Mouse (Mus musculus): ENCODE results near the gene Fdx1.
A peak's percentile ranks its signal among the peaks of the same experiment; 100 is the strongest.

Gene Fdx1

DNA sequence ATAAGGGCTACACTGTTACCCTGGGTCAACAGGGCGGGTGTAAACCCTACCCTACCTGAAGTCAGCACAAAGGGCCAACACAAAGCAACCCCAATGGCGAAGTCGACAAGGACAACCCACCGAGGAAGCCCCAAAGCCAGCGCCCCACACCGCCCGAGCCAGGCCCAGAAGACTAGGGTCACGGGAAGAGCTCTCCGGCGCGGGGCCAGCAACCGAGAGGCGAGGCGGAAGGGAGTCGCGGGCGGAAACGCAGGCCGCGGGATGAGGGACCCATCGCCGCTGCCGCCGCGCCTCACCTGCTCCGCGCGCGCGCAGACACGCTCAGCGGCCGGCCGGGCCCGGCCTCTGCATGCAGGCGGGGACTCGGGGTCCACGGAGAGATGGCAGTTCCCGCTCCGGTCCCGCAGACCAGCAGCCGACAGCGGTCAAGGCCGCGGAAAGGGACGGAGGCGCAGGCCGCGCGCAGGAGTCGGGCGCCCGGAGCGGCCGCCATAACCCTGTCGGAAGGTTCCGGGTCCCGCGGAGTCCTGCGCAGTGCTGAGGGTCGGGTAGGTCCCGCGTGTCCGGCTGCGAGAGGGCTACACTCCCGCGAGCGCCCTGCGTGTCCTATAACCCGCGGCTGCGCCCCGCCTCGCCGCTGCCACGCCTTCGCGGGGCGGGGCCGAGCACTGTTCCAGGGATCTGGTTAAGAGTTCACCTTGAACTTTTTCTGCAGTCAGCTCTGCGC lies at the start of gene Fdx1:
Gene Fdx1 (minus strand): TSS at position 582 of the 727 bp plus-strand sequence.
- DNase-seq (ENCODE audit: low spot score) = peak; percentile 57

DNA sequence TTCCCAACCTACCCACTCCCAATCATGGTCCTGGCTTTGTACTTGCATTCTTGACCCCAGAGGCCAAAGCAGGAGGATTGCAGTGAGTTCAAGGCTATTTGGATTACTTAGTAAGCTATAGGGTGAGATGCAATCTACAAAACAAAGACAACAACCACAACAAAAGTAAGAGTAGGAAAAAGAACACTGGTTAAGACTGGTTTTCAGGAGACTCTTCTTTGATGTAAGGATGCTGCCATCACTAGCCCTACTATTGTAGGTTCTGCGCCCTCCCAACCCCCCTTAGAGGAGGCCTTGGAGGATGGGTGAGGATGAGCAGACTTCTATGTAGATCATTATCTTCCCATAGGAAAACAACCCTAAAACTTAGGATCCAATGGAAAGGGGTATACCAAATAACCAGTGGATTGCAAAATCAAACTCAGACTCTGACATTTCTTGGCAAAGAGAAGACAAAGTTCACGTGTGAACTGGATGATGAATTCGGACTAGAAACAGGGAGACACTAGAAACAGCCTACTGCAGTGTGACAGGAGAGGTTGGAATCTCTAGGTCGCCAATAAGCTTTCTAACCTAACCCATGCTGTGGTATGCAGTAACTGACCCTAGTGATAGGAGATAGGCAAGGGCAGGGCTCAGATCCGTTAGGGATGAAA lies 49.6 kb upstream of the Fdx1 start:
- no peak for DNase-seq (ENCODE audit: low spot score)

DNA sequence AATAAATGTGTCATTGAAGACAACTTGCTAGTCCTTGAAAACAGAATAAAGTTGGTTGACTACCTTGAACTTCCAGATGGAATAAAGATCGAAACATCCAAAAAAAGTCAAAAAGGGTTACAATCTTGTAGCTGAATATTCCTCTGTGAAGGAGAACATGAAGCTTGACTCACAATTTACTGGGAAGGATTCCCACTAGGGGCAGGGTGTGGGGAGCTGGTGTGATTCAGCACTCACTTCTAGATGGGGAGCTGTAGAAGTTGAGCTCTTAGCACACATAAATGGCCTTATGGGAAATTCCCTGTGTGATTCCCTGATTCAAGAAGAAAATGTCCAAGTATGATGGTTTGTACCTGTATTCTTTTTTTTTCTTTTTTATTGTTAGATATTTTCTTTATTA lies 49.0 kb upstream of the Fdx1 start:
- DNase-seq (ENCODE audit: low spot score) = no peak

DNA sequence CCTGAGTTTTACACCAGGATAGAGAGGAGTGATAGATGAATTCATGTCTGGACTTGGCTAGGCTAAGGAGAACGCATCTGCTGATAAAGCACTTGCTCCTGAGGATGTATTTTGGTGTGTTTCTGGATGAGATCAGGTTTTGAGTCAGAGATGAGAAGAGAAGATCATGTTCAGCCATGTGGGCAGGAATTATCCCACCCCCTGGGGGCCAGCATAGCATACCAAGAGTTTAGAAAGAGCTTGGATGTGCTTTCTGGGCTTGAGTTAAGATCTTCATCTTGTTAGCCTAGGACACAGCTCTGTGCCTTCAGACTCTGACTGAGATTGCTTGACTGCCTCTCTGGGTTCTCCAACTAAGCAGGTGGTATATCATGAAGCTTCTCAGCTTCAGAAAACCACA lies 45.2 kb upstream of the Fdx1 start:
- DNase-seq (ENCODE audit: low spot score) = no peak

DNA sequence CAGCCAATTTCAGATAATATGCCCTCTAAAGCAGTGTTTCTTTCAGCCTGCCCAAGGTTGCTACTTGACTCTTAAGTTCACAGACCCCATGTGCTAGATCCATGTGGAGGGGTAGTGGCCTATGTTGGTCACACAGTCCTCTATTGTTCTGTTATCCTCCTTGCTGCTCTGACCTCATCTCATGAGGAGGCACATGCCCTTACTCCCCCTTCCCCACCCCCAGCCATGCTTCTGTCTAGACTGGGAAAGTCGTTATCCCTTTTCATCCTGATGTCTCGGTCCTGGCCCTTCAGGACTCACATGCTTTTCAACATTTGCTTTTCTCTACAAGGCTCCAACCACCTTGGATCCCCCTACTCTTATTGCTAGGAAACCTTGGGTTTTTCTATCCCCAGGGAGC lies 44.0 kb upstream of the Fdx1 start:
- DNase-seq (ENCODE audit: low spot score) = no peak

DNA sequence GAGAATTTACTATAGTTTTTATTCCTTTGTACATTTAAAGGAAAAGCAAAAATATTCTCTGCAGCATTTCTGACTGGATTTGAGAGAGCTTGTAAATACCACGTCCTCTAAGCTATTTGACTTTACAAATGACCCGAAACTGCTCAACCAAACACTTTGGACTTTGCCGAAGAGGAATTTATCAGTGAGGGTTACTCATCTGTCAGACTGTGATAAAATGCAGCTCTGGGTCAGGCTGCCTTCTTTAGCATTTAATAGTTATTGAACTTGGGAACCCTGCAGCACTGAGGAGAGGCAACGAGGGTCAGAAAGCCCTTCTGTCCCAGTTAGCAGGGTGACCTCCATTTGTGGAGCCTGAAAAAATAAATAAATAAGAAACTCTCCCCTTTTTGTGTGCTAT lies 40.1 kb upstream of the Fdx1 start:
- no peak for DNase-seq (ENCODE audit: low spot score)

DNA sequence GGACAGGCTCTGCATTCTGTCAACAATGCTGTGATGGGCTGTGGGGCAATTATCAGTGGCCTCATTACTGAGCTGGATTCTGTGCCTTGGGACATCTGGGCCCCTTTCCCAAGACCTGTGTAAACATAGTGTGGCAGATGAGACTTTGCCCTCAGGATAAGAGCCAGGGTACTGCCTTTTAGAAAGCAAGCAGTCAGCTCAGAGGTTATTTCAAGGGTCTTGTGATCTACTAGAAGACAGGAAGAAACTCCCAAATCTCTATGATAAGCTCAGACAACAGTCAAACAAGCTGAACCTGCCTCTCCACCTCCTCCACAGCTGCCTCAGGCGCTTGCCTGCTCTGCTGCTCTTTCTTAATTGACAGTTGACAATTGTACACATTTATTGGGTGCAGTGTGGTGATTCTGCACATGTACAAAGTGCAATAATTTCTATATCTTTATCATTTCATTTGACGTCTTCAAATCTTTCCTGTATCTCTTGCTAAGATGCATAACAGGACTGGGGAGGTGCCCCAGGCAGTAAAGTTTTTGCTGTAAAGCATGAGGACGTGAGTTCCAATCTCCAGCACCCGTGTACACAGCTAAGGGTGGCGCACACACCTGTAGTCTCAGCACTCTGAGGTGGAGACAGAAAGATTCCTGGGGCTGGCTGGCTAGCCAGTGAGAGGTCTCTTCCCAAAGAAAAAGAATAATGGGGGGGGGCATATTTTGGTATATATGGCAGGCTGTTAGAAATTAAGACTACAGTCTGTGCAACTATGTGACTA lies 32.2 kb upstream of the Fdx1 start:
- DNase-seq (ENCODE audit: low spot score) = no peak

DNA sequence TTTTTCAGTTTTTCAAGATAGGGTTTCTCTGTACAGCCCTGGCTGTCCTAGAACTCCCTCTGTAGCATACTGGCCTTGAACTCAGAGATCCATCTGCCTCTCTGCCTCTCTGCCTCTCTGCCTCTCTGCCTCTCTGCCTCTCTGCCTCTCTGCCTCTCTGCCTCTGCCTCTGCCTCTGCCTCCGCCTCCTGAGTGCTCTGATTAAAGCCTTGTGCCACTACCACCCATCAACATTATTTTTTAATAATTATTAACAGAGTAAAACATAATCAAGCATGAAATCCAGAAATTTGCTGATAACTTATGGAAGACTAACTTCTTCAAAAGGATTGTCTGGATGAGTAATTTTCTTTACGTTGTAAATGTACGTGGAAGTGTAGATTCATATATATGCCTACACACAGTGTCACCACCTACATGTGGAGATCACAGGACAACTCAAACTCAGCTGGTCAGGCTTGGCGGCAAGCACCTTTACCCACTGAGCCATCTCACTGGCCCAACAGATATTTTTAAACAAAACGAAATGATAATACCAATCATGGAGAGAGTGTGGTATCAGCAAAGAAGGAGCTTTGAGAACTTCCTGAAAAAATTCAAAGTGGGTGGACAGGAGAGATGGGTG lies 31.4 kb upstream of the Fdx1 start:
- DNase-seq (ENCODE audit: low spot score) = no peak

DNA sequence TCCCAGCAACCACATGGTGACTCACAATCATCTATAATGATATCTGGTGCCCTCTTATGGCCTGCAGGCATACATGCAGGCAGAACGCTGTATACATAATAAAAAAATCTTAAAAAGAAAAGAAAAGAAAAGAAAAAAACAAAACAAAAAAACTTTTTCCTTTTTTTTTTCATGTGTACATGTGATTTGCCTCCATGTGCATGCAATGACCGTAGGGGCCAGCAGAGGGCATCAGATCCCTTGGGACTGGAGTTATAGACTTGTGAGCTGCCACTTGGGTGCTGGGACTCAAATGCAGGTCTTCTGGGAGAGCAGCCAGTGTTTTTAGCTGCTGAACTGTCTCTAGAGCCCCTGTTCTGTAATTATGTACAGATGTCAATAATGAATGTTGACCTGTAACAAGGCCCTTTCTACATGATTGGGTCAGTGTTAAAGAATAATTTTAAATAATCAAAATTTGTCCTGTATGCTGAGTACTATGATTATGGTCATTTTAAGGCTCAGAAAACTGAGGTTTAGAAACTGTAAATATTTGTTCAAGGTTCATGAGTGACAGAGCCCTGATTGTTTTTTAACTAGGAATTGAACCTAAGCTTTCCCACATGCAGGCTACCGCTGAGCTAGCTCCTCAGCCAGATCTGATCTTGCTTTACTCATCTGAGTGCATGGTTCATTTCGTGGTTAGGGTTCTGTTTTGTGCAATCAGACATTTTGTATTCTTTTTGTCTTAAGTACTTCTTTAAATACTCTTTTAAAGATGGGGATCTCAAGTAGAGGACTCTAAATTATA lies 30.3 kb upstream of the Fdx1 start:
- DNase-seq (ENCODE audit: low spot score) = no peak

DNA sequence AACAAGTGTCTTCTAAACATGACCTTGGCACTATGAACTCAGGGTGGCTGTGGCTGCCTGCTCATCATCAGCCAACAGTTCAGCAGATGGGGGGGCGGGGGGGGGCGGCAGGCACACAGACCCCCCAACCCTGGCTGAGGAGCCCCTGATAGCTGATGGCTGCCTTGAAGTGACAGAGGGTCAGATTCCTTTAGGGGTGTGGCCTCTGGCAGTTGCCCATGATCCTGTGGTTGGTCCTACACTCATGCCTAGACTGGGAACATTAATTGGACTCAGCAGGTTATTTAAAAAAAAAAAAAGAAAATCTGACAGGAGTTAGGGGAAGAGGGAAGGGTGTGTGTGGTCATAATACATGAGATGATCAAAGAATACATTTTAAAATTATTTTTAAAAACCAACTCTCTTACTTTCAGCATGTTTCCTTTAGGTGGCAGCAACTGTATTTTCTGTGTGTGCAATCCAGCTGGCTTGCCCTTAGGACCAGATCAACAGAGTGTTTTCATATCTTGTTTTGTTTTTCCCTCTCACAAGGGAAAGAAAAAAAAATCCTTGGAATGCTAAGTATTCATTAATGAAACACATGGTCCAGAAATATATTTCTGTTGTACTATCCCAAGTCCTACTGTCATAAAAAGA lies 28.0 kb upstream of the Fdx1 start:
- no peak for DNase-seq (ENCODE audit: low spot score)

DNA sequence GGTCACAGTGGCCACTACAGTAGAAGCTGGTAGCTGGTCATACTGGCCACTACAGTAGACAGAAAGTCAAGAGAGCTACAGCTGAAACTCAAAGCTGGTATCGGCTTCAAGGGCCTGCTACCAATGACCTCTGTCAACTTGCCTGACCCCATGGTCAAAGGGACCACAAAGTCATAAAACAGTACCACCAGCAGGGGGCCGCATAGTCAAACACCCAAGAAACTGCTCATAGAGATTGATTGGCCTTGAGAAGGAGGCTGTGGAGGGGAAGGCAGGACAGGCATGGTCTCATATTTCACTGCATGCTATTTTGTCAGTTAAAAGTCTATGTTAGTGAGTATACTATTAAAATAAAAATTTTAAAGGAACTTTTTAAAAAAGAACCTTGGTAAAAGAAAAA lies 27.5 kb upstream of the Fdx1 start:
- DNase-seq (ENCODE audit: low spot score) = no peak

DNA sequence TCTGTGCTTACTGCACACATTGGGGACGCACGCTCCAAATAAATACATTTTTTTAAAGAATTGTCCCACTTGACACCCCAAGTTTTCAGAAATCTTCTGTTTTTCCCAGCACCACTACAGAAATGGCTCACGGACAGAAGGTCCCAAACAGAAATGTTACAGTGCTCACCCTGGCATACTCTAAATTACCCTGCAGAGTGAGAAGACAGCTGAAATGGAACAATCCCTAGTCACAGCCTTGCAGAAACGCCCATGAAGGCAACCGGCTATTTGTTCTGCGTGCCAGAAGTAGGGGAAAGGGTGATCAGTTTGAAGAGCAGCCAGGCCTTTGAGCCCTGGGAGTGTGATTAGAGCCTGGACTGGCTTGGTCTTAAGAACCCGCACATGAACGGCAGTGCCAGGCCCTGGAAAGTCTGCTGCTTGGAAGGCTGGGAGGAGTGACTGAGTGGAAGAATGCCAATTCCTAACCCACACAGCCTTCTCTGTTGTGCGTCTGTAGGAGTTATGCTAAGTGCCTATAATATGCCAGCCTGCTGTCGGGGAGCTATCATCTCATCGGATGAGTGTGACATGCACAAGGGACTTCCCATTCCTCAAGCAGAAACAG lies 22.2 kb upstream of the Fdx1 start:
- DNase-seq (ENCODE audit: low spot score) = no peak

DNA sequence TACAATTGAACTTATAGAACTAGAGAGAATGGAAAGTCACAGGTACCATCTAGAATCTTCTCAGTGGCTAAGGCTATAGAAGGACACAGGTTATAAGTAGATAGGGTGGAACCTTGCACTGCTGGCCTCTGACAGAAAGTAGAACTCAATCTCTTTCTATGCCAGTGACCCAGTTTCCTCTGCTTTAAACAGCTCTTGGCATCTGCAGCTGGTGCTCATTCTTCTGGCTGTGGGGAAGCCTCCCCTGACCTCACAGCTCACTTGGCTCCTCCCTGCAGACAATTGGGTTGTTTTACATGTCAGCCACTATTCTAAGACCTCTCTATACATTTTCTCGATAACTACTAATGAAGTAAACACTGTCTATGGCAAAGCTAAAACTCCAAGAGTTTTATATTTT lies 17.8 kb upstream of the Fdx1 start:
- DNase-seq (ENCODE audit: low spot score) = no peak

DNA sequence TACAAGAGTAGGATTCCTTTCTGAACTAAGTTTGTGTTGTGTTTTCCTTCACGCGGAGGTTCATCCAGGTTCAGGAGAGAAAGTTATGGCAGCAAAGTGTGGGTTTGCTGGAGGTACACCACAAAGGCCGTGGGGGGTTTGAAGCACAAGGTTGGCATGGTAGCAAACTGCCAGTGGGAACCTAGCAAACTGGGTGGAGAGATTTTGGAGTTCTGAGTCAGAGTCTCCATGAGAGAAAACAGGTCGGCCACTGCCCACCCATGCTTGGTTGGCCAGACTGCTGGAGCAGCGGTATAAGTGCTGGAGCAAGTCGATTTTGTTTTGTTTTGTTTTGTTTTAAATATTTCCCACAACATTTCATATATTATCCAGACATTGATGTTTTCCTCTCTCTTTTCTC lies 15.9 kb upstream of the Fdx1 start:
- DNase-seq (ENCODE audit: low spot score) = no peak

DNA sequence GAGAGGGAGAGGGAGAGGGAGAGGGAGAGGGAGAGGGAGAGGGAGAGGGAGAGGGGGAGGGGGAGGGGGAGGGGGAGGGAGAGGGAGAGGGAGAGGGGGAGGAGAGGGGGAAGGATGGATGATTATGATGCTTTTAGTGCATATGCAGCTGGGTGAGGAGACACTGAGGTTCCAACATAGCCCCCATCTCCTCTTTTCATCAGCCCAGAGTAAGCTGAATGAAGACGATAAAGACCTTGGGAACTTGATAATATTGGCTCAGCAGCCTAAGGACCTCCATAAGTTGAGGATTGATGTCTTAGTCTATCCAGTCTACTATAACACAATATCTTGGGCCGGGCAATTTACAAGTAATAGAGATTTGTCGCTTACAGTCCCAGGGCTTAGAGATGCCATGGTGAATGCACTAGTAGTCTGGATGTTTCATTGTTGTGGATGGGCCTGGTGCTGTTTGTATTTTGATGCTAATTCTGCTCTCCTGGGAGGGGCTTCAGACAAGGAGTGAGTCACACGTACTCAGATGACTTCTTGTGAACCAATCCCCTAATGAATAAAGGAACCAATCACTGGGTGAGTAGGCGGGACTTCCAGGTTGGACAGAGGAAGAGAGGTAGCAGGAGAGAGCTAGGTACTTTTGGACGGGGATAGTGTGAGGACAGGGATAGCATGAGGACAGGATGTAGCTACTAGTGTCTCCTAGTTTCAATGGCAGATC lies 15.3 kb upstream of the Fdx1 start:
- DNase-seq (ENCODE audit: low spot score) = no peak

DNA sequence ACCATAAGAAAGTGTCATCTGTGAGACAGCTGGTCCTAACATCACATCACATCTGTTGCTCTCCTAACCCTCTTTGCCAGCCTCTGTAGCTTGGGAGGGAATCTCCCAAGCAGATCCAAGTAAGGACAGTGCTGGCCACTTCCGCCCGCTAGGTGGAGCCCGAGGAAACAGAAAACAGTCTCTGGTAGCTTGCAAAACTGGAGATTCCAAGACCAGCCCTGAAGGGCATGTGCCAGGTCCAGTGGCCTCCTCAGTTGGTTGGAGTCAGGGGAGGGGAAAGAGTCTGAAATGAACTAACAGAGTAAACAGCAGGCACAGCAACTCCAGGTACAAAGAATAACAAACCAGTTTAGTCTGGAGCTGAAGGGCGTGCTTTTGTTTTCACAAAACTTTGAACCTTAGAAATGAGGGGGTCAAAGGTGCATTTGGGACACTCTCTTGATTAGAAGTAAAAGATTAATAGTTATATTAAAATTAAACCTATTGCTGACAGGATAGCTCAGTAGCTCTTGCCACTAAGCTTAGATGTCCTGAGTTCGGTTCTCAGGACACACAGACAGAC lies 14.2 kb upstream of the Fdx1 start:
- DNase-seq (ENCODE audit: low spot score) = peak; percentile 56

DNA sequence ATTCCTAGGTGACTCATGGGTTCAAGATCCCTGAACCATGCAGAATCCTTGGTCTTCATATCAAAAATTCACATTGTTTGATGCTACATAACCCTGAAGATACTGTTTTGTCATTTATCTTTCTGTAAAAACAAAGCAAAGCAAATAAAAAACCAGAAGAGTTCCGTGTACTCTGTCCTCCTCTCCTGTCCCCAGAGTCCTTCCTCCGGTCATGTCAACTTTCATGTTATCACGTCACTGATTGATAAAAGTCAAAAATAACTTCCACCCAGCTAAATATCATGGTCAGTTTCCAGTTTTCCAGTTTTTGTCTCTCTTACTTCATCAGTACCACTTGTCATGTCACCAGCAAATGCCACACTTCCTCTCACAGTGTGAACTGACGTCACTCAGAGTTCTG lies 11.5 kb upstream of the Fdx1 start:
- DNase-seq (ENCODE audit: low spot score) = no peak

DNA sequence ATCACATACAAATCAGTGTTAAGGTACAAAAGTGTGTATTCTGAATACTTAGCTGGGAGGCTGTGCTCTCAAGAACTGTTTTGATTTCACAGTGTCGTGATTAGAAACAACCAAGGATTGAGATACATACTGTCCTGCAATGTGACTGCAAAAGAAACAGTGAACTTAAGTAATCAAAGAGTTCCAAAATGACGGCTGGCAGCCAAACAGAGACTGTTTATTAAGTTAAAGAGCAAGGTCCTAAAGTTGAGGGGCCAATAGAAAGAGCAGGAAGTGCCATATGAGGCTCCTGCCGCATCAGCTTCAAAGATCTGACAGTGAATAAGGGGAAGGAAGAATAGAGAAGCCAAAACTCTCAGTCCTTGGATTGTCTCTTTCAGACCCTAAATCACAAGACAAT lies 10.5 kb upstream of the Fdx1 start:
- no peak for DNase-seq (ENCODE audit: low spot score)

DNA sequence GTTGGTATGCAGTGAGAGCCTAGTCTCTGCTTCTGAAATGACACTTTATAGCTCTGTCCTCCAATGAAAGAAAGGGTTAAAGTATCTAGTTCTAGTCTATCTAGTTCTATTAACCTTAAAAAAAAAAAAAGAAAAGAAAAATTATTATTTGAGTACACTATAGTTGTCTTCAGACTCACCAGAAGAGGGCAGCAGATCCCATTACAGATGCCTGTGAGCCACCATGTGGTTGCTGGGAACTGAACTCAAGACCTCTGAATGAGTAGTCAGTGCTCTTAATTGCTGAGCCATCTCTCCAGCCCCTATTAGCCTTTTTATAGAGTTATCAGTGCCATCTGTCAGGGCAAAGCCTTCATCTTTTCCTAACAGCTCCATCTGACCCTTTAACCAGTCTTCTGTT lies 3.0 kb upstream of the Fdx1 start:
- no peak for DNase-seq (ENCODE audit: low spot score)

DNA sequence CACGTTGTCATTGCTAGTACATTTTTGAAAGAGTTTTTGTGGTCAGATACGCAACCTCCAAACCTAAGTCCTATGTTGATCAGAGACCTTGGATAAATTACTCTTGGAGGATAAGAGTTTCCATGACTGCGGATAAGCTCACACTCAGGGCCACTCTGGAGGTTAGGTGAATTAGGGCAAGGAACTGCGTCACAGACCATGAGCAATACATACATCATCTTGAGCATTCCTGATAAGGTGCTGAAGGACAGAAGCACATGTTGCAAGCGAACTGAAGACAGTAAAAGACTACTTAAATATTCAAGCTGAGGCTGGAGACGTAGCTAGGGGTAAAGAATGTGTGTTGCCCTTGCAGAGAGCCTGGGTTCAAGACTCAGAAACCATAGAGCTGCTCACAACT lies 754 bp upstream of the Fdx1 start:
- no peak for DNase-seq (ENCODE audit: low spot score)

All from ovary, postnatal 10 days (tissue).